Mouse (Mus musculus): ENCODE measurements at regions not wholly inside any gene's neighbourhood (a gene's known extent, or its start where the extent isn't known, plus 50 kb on each side); places are given as distances from the start of the nearest gene placed in this dataset.

DNA sequence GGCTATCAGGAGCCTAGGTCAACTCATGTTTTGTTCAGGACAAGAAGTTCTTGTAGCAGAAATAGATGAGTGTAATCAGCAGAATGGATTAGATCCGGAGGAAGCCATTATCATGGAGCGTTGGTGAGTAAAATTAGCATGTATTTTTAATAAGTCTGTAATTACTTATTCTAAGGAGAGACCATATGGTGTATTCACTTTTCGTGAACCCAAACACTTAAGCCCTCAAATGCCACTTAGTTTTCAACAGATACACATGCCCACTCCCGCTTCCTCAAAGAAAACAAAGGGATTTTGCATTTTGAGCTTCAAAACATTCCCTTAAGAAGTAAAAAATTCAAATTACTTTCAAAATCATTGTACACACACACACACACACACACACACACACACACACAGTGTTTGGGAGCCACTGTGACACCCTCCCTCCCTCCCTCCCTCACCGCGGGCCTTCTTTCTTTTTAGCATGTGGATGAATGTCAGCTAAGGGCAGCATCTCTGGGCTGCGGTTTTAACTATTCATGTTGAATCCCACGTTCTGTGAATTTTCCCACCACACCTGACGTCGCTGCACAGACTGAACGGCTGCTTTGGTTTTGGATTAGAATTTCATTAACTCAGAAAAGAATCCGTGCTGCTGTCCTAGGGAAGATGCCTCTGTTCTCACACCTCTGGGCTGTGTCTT is 217.4 kb downstream of the Cd83 start:
- DNase-seq (ENCODE audit: low spot score) (no peak), ATAC-seq (ENCODE audit: low FRiP score) (no peak)
- Histone ChIP-seq H3K27ac (peak overlapping the region; percentile 21; the same call in 1 of the 2 replicates), H3K27me3 (ENCODE audit: control insufficient read depth, insufficient read depth, low read length) (no peaks in the 10 kb centered on the region), H3K36me3 (replicated peaks; ENCODE audit: control insufficient read depth, insufficient read depth) (no peaks in the 10 kb centered on the region), H3K4me3 (replicated peaks; ENCODE audit: low read length) (no peak overlapping the region), H3K9ac (no peak overlapping the region), H3K4me1 (replicated peaks; ENCODE audit: control insufficient read depth, insufficient read depth, low read length) (peaks cover 12% of the 10 kb centered on the region), H3K9me3 (ENCODE audit: control insufficient read depth, low read length) (no peaks in the 10 kb centered on the region), H3K4me2 (replicated peaks) (no peak overlapping the region)
- WGBS, result 48% methylated on average over 12 of the region's 12 CpGs

DNA sequence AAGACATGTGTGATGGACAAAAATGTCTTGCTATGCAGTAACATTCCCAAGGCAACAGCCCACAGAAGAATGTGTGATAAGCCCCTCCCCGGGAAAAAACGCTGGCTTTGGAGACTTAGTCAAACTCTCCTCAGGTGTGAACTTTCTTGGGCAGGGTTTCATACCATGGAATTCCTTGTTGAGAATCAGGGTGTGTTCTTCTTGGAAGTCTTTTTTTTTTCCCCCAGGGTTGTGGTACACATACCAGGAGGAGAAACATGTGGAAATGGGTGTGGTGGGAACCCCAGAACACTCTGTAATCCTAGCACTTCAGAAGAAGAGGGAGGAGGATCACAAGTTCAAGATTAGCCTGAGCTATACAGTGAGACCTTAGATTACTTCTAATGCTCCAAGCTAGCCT is 228.3 kb downstream of the Cd83 start:
- DNase-seq (ENCODE audit: low spot score) (no peak), ATAC-seq (ENCODE audit: low FRiP score) (no peak)
- WGBS, result 82% methylated on average over 2 of the region's 2 CpGs
- Histone ChIP-seq H3K36me3 (replicated peaks; ENCODE audit: control insufficient read depth, insufficient read depth) (no peaks in the 10 kb centered on the region), H3K27me3 (ENCODE audit: control insufficient read depth, insufficient read depth, low read length) (0 out of 2 replicates have a peak, but pooled peaks cover 5% of the 10 kb centered on the region), H3K9ac (no peak overlapping the region), H3K4me2 (replicated peaks) (no peak overlapping the region), H3K27ac (no peak overlapping the region), H3K4me1 (replicated peaks; ENCODE audit: control insufficient read depth, insufficient read depth, low read length) (no peaks in the 10 kb centered on the region), H3K9me3 (ENCODE audit: control insufficient read depth, low read length) (no peaks in the 10 kb centered on the region), H3K4me3 (replicated peaks; ENCODE audit: low read length) (no peak overlapping the region)

GRCm38 (mm10) chr13:44018489-44019303 is 234.1 kb downstream of the Cd83 start:
- DNase-seq (ENCODE audit: low spot score) (no peak), ATAC-seq (ENCODE audit: low FRiP score) (no peak)
- H3K4me2 ChIP-seq (replicated peaks), result peak overlapping the region; percentile 27; the same call in 1 of the 2 replicates
- no peaks in the 10 kb centered on the region for H3K9me3 ChIP-seq (ENCODE audit: control insufficient read depth, low read length)
- H3K9ac ChIP-seq, result no peak overlapping the region
- H3K27ac ChIP-seq, result no peak overlapping the region
- H3K4me3 ChIP-seq (replicated peaks; ENCODE audit: low read length), result no peak overlapping the region
- peaks cover 17% of the 10 kb centered on the region for H3K4me1 ChIP-seq (replicated peaks; ENCODE audit: control insufficient read depth, insufficient read depth, low read length)
- 4% methylated on average over 8 of the region's 8 CpGs for WGBS
- 0 out of 2 replicates have a peak, but pooled peaks cover 5% of the 10 kb centered on the region for H3K27me3 ChIP-seq (ENCODE audit: control insufficient read depth, insufficient read depth, low read length)
- H3K36me3 ChIP-seq (replicated peaks; ENCODE audit: control insufficient read depth, insufficient read depth), result no peaks in the 10 kb centered on the region

GRCm38 (mm10) chr13:44019304-44019583 is 234.7 kb downstream of the Cd83 start:
- Histone ChIP-seq H3K9me3 (ENCODE audit: control insufficient read depth, low read length) (no peaks in the 10 kb centered on the region), H3K27me3 (ENCODE audit: control insufficient read depth, insufficient read depth, low read length) (0 out of 2 replicates have a peak, but pooled peaks cover 5% of the 10 kb centered on the region), H3K36me3 (replicated peaks; ENCODE audit: control insufficient read depth, insufficient read depth) (no peaks in the 10 kb centered on the region), H3K4me3 (replicated peaks; ENCODE audit: low read length) (no peak overlapping the region), H3K4me2 (replicated peaks) (no peak overlapping the region), H3K9ac (no peak overlapping the region), H3K27ac (no peak overlapping the region), H3K4me1 (replicated peaks; ENCODE audit: control insufficient read depth, insufficient read depth, low read length) (peaks cover 17% of the 10 kb centered on the region)
- DNase-seq (ENCODE audit: low spot score) (no peak), ATAC-seq (ENCODE audit: low FRiP score) (no peak)

DNA sequence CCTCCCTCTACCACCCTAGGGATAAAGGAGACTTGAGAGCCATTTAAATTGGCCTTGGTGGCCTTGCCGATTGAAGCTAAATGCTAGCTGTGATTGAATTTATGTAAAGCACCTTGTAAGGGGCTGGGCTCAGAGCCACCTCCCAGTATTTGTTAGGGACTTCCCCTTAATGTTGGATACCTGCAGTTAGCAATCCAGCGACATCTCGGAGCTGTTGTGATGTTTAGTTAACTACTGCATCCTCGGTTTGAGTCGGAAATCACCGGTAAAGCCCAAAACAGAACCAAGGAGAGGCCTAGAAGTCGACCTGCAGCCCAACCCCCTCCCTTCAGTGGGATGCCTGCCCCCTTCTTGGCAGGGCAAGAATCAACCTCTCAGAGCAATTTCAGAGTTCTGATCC is 236.3 kb downstream of the Cd83 start:
- no peak for ATAC-seq (ENCODE audit: low FRiP score)
- 24% methylated on average over 7 of the region's 7 CpGs for WGBS
- Histone ChIP-seq H3K27me3 (ENCODE audit: control insufficient read depth, insufficient read depth, low read length) (0 out of 2 replicates have a peak, but pooled peaks cover 7% of the 10 kb centered on the region), H3K9ac (no peak overlapping the region), H3K9me3 (ENCODE audit: control insufficient read depth, low read length) (no peaks in the 10 kb centered on the region), H3K4me1 (replicated peaks; ENCODE audit: control insufficient read depth, insufficient read depth, low read length) (peaks cover 17% of the 10 kb centered on the region), H3K36me3 (replicated peaks; ENCODE audit: control insufficient read depth, insufficient read depth) (no peaks in the 10 kb centered on the region), H3K4me3 (replicated peaks; ENCODE audit: low read length) (no peak overlapping the region), H3K4me2 (replicated peaks) (no peak overlapping the region), H3K27ac (no peak overlapping the region)
- no peak for DNase-seq (ENCODE audit: low spot score)

DNA sequence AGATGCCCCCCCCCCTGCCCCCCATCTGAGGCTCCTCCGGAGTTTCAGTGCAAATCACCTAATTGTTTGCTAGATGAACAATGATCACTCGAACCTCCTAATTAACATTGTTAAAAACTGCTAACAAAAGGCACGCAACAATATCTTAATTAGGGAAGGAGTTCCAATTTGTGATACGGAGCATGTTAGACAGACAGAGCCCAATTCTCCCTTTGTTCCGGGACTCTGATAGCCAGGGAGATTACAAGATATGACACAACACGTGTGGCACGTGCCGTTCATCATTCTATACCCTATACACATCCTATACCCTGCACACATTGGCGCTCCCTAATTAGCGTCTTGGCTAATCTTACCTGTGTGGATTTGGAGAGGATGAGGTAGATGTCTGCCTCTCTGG is 237.5 kb downstream of the Cd83 start:
- Histone ChIP-seq H3K4me2 (replicated peaks) (no peak overlapping the region), H3K9me3 (ENCODE audit: control insufficient read depth, low read length) (no peaks in the 10 kb centered on the region), H3K4me1 (replicated peaks; ENCODE audit: control insufficient read depth, insufficient read depth, low read length) (peaks cover 28% of the 10 kb centered on the region), H3K9ac (no peak overlapping the region), H3K4me3 (replicated peaks; ENCODE audit: low read length) (no peak overlapping the region), H3K27ac (no peak overlapping the region), H3K36me3 (replicated peaks; ENCODE audit: control insufficient read depth, insufficient read depth) (no peaks in the 10 kb centered on the region), H3K27me3 (ENCODE audit: control insufficient read depth, insufficient read depth, low read length) (0 out of 2 replicates have a peak, but pooled peaks cover 3% of the 10 kb centered on the region)
- DNase-seq (ENCODE audit: low spot score) (no peak), ATAC-seq (ENCODE audit: low FRiP score) (no peak)
- 62% methylated on average over 10 of the region's 10 CpGs for WGBS

DNA sequence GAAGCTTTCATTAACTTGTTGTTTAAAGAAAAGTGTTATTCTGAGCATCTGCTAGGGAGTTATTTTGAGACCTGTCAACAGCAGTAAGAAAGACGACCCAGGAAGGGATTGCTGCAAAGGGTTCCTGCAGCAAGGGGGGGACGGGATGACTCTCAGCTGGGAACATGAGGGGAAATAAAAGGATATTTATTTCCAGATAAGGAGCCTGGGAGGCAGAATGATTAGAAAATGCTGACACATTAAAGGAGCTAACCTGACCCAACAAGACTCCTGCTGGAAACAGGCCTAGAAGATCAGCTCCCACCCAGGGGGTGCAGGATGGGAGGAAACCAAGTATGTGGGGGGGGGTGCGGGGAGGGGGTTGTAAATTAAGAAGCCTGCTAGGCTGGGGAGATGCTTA is 240.0 kb downstream of the Cd83 start:
- no peak overlapping the region for H3K4me3 ChIP-seq (replicated peaks; ENCODE audit: low read length)
- 0 out of 2 replicates have a peak, but pooled peaks cover 3% of the 10 kb centered on the region for H3K27me3 ChIP-seq (ENCODE audit: control insufficient read depth, insufficient read depth, low read length)
- H3K4me1 ChIP-seq (replicated peaks; ENCODE audit: control insufficient read depth, insufficient read depth, low read length), result peaks cover 17% of the 10 kb centered on the region; the same call in 1 of the 2 replicates
- H3K9ac ChIP-seq, result no peak overlapping the region
- no peaks in the 10 kb centered on the region for H3K9me3 ChIP-seq (ENCODE audit: control insufficient read depth, low read length)
- WGBS, result 60% methylated on average over 3 of the region's 3 CpGs
- no peak overlapping the region for H3K4me2 ChIP-seq (replicated peaks)
- H3K36me3 ChIP-seq (replicated peaks; ENCODE audit: control insufficient read depth, insufficient read depth), result no peaks in the 10 kb centered on the region
- ATAC-seq (ENCODE audit: low FRiP score) (no peak), DNase-seq (ENCODE audit: low spot score) (no peak)
- H3K27ac ChIP-seq, result no peak overlapping the region

DNA sequence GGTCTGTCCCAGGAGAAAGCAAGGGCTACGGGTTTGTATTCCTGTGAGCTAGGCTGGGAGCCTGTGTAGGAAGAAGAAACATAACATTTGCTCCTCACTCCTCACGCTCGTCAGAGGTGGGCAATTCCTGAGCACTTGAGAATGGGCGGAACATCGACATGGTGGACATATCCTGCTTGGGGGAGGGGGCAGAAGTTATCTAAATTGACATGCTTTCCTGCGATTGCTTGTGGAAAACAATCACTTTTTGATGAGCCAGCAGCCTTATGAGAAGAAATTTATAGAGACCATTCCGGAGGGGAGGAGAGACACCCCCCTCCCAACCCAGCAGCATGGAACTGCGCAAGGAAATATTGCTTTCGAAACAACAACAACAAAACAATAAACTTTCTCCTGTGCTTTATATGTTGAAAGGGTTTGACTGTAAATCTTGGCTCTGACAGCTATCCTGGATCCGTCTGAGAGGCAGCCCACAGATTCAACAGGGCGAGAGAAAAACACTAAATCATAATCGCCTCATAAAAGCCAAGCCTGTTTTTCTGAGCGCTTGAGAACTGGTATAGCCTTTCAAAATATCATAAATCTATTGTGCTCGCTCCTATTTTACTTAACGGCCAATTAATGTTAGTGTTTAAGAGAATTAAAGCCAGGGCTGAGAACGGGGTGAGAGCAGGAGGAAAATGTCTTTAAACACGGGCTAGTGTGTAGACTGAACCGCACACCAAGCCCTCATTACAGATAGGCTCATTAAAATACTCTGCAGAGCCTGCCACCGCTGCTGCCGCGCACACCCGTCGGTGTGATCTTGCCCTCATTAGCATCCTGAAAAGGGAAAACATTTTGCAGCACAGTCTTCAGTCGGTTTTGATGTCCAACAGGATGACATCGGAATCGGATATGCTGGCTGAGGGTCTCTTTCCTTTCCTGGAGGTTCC is 242.0 kb downstream of the Cd83 start:
- no peak overlapping the region for H3K27ac ChIP-seq
- 49% methylated on average over 26 of the region's 26 CpGs for WGBS

GRCm38 (mm10) chr13:44028081-44028480 is 243.5 kb downstream of the Cd83 start:
- Histone ChIP-seq H3K4me1 (replicated peaks; ENCODE audit: control insufficient read depth, insufficient read depth, low read length) (peaks cover 14% of the 10 kb centered on the region; the same call in 1 of the 2 replicates), H3K9ac (no peak overlapping the region), H3K27me3 (ENCODE audit: control insufficient read depth, insufficient read depth, low read length) (0 out of 2 replicates have a peak, but pooled peaks cover 3% of the 10 kb centered on the region), H3K4me2 (replicated peaks) (no peak overlapping the region), H3K36me3 (replicated peaks; ENCODE audit: control insufficient read depth, insufficient read depth) (no peaks in the 10 kb centered on the region), H3K4me3 (replicated peaks; ENCODE audit: low read length) (no peak overlapping the region), H3K9me3 (ENCODE audit: control insufficient read depth, low read length) (no peaks in the 10 kb centered on the region), H3K27ac (no peak overlapping the region)
- 91% methylated on average over 6 of the region's 6 CpGs for WGBS
- ATAC-seq (ENCODE audit: low FRiP score) (no peak), DNase-seq (ENCODE audit: low spot score) (no peak)

More for the DNA sequence above, 242.0 kb downstream of the Cd83 start:
- Histone ChIP-seq H3K4me2 (replicated peaks) (peak overlapping the region; percentile 31), H3K9ac (peak overlapping the region; percentile 5; the same call in 1 of the 2 replicates), H3K36me3 (replicated peaks; ENCODE audit: control insufficient read depth, insufficient read depth) (no peaks in the 10 kb centered on the region), H3K4me3 (replicated peaks; ENCODE audit: low read length) (no peak overlapping the region), H3K27me3 (ENCODE audit: control insufficient read depth, insufficient read depth, low read length) (0 out of 2 replicates have a peak, but pooled peaks cover 3% of the 10 kb centered on the region), H3K9me3 (ENCODE audit: control insufficient read depth, low read length) (no peaks in the 10 kb centered on the region), H3K4me1 (replicated peaks; ENCODE audit: control insufficient read depth, insufficient read depth, low read length) (peaks cover 14% of the 10 kb centered on the region; the same call in 1 of the 2 replicates)
- ATAC-seq (ENCODE audit: low FRiP score), result no peak
- DNase-seq (ENCODE audit: low spot score), result no peak
